Mouse (Mus musculus): ENCODE data around the gene Baiap2. TPM values are rescaled to one million over a fixed set of nuclear protein-coding genes. Genes with fewer than 3 reads are reported as not detected.

Gene Baiap2
- total RNA-seq, 2 experiments from 2014 or later, result 11.3 to 24.0 TPM

DNA sequence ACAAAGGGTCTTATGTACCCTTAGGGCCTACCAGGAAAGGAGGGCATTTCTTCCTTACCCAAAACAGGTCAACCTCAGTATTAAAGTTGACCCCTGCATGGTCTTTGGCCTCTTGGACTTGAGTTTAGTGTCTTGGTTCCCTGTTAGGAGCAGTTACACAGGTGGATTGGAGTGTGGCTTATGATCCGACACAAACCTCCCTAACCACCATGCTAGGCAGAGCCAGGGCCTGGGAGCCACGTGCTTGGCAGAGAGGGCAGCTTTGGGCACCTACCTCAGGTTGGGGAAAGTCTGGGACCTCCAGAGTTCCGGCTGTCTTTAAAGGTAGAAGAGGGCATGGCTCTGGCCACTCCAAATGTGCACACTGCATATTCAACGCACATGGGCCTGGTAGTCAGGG lies 23.1 kb upstream of the Baiap2 start:
- DNase-seq, result no peak

DNA sequence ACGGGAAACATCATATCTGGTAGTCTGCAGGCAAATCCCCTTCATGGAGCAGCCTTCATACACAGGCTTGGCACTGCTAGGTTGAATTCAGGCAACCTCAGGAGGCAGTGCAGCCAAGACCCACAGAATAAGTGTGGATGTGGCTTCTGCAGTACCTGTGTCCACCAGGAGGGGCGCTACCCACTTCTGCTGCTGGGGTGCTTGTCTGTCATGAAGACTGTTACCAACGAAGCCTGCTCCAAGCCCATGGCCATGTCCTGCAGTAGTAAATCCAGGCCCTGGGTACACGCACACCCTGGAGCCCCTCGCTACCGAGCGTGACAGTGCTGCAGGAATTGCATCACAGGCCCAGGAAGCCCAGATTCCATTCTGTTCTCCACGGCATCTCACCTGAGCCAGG lies 22.7 kb upstream of the Baiap2 start:
- peak; percentile 71 to 79 for DNase-seq

DNA sequence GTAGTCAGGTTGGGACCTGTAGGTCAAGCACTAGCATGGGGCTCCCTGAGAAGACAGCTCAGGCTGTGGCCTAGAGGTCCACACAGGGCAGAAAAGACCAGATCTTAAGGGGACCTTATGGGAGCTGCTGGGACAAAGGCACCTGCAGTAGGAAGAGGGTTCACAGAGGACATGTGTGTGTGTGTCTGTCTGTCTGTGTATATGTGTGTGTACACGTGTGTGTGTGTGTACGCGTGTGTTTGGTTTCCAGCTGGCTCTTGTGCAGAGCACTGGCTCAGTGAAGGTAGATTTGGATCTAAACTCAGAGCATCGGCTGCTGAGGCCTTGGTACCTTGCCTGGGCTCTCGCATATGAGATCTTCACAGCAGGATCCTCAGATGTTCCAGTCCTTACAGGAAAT lies 21.9 kb upstream of the Baiap2 start:
- DNase-seq, result no peak

DNA sequence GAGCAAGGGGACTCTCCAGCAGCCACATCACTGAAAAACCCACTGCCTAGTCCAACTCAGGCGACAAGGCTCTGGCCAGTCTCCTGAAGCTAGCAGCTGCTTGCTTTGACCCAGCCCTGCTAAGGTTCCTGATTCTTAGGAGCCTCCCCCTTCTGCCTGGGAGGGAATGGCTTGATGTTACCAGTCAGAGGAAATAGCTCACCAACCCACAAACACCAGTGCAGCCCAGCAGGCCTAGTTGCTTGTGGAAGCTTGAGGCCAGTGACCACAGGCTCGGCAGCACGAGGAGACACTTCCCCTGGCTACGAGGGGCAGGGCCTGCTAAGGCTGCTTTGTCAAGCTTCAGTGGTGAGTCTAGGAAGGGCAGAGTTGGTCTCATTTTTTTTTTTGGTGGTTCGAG lies 17.4 kb upstream of the Baiap2 start:
- peak in 1 of 2 experiments; percentile 29 for DNase-seq

DNA sequence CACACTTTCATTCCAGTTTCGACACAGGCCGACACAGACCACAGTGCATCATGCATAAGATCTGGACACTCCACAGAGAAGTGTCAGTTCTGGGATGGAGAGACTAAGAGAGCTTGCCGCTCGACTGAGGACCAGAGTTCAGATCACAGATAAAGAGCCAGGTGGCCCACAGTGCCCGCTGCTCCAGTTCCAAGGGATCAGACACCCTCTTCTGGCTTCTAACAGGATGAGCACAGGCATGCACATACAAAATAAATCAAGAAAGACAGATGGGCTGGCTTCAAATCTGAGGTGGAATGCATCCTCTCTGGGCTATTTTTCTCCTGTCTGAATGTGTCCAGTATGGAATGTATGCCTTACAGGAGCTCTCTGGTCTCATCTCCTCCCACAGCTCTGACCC lies 15.8 kb upstream of the Baiap2 start:
- DNase-seq, result no peak

DNA sequence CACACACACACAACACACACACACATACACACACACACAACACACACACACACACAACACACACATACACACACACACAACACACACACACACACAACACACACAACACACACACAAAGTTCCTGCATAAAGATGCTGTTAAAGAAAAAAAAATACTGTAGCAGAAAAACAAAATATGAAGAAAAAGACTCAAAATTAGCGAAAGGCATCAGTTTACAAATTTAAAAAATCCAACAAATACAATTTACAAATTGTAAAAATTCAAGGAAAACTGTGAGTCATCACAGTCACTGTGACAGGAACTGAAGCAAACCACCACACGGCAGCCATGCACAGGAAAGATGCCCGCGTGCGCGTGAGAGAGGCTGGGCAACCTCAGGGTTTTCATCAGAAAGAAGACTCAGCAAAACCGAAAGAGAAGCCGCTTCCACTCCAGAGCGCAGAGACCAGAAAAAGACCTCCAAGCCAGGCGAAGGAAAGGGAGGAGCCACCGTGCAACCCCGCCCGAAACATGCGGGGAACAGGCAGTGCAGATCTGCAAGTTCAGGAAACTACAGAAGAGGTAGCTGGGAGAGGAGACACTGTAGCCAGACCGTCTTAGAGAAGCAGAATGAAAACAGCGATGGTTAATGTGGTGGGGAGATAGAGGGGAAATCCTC lies 14.4 kb upstream of the Baiap2 start:
- peak; percentile 47 to 65 for DNase-seq

DNA sequence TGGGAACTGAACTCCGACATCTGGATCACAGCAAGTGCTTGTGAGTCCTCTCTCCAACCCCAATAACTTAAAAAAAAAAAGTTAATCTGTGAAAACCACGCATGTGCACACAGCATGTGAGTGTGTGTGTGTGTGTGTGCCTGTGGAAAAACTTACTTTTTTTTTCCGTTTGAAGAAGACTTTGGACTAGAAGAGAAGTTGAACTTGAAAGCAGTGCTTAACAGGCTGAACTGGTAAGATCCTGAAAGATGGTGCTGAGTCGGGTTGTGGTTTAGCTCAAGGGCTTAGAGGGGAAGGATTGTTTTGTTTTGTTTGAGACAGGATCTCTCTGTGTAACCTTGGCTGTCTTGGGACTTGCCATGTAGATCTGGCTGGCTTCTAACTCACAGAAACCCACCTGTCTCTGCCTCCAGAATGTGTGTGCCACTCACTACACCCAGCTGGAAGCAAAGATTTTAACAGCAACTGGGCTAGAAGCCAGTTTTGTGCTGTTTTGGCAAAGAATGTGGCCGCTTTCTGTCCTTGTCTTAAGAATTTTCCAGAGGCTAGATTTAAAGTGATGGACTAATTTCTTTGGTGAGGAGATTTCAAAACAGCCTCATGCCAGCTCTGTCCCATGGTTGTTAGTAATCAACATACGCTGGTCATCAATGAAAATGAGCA lies 12.8 kb upstream of the Baiap2 start:
- no peak for DNase-seq

DNA sequence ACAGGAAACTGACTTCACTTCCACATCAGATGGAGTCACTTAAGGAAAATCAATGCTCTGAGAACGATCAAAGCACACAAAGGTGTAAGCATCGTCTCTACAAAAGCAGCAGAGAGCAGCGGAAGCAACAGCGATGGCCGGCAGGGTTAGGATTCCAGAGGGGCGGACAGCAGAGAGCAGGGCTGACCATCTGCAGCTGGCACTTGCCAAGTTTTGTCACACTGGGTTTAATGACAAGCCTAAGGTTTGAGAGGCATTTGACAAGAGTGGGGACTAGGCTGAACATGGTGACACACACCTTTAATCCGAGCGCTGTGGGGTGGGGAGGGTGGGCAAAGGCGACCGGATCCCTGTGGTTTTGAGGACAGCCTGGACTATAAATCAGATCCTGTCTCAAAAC lies 10.8 kb upstream of the Baiap2 start:
- DNase-seq, result no peak

DNA sequence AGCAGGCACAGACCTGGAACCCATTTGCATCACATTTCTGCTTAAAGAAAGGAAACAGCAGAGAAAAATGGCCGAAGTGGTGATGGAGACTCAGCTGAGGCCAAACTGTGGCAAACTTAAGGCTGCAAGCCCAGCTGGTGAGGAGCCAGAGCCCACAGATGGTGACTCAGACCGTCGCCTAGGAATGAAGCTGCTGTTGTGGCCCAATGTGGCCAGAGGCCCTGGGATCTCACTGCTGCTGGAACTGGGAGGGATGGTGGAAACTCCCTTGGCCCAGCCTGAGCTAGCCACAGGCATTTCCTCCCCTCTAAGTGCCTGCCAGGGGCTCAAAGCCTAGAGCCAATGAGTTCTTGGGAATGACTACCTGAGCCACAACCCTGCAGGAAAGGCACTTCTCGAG lies 9.4 kb upstream of the Baiap2 start:
- peak; percentile 59 to 73 for DNase-seq

DNA sequence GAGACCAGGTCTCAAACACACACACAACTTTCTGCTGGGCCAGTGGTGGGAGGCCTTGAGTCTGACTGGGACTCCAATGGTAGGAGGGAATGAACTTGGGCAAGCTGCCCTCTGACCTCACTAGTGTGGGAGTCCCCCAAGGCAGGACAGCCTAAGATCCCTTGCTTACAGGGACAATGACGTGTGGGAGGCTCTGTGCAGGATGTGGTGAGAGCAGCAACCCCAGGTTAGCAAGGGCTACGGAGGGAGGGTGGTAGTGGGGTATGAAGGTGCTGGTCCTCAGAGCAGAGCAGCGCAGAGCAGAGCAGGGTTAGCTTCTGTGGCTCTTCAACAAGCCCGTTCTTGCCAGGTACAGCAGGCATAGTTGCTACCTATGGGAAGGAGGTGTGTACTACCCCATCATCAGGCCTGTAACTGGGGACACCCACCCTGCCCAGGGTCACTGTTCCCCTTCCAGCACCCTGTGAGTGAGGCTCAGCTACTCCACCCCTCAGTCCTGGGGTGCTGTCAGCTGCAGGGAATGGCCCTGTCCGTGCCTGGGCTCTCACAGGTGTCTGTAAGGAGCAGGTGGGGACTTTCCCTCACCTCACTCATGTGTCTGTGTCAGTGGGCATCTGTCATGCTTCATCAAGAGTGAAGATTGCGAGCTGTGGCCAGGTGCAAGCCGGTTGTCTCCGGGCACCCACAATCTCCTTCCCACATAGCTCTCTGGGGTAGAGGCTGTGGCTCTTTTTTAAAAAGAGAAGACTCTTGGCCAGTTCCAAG lies 8.6 kb upstream of the Baiap2 start:
- DNase-seq, result no peak

DNA sequence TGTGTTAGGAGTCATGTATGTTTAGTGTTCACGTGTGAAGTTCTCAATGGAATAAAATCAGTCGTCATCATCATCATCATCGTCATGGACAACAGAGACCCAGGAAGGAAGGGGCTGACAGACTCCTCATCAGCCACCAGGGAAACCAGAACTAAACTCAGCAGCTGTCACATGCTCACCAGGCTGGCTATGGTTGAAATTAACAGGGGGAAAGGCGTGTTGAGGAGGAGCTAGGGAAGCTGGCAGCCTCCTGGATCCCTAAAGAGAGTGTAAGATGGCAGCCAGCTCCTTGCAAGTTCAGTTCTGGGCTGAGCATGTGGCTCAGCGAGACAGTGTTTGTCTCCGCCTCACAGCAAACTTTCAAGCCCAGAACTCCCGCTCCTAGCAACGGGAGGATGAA lies 7.8 kb upstream of the Baiap2 start:
- no peak for DNase-seq

DNA sequence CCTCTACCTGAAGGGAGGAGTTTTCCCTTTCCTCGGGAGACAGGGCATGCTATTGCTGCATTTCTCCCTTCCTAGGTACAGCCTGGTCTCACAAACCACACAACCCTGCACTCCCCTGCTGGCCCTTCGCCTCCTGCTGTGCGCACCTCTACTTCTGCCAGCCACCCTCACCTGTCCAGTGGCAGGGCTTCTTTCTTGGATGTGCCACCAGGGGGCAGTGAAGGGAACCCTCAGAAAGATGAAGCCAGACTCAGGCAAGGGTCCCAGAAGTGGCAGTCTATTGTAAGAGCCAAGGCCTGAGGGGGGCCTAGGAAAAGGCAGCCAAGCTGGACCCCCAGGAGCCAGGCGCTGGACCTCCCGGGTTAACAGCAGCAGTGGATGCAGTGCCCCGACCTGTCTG lies 7.1 kb upstream of the Baiap2 start:
- peak; percentile 72 to 81 for DNase-seq

DNA sequence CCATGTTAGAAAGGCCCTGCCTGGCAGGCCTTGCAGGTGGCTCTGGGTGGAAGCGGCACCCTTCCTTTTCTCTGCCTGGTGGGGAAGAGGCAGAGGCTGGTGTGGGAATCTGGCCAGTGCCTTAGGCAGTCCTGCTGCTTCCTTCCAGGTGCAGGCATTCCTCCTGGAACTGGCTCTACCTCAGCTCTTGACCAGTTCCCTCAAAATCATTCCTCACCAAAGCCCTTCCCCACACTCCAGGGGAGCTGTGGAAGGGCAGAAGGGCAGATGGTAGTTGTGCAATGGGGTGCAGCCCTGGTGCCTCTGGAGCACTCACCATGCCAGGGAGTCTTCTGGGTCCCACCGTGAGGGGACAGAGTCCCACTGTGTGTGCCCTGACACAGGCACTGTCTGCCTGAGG lies 6.1 kb upstream of the Baiap2 start:
- DNase-seq, result no peak

DNA sequence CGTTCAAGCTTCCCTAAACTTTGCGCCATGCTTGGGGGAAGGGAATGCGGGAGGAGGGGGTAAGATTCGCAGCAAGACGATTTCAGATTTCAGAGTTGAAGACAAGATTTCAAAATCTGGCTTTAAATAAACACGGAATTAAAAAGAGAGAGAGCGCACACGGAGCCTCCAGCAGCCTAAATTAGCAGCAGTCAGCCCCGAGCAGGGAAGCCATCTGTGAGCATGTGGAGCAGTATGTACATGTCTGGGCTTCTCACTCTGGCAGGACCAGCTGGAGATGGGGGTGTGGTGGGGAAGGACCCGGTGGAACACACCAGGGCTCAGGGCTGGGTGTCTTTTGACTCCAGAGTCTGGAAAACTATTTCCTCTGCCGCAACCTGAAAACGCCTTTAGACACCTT lies 5.3 kb upstream of the Baiap2 start:
- no peak for DNase-seq

DNA sequence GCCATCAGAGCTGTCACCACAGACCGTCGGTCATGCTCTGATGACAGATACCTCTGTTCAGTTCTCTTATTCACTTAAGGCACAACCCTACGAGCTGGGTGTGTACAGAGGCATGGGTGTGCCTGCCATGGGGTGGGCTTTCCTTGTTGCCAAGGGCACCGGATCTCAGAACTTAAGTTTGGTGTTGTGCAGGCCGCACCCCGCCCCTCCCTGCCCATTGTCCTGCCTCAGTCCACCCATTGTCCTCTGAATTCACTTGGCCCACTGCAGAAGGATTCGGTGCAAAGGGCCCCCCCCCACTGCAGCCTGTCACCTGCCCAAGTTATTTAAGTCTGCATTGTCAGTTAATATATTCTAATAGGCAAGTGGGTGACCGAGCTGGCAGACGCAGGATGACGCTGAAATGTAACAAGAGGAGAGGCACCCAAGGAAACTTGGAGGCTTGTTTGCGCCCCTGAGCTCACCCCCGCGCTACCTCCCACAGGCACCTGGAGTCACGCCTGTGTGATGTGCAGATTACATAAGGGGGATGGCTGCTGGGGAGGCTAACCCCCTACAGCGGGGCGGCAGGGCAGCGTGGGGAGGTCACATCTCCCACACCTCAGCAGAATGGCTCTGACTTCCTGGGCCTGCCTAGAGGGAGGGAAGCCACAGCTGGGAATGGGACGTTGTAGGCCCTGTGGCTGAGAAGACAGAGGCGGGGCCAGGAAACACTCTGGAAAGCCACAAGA lies 4.6 kb upstream of the Baiap2 start:
- no peak for DNase-seq

DNA sequence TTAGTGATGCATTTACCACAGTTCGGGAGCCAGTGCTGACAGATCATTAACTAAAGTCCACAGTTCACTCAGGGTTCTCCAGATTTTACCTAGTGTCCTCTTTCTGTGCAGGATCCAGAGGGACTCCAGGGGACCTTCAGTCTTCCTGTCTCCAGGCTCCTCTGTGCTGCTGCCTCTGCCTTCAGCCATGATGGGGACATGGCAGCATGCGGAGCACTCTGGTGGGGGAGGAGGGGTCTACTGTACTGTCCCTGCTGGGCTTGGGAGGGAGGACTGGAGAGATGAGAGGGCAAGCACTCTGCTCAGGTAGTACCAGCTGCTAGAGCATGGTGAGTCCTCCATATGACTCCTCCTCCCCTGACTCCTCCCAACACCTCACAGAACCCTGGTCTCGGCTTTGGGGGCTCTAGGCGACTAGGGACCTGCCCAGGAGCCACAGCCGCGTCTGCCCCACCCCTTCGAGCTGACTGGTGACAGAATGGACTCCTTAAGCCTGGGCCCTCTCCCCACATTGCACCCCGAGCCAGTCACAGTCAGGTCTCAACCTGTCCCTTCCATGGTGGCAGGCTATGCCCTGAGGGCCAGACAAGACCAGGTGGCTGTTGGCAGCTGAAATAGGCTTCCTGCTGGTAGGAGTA lies 3.4 kb upstream of the Baiap2 start:
- DNase-seq, result no peak

DNA sequence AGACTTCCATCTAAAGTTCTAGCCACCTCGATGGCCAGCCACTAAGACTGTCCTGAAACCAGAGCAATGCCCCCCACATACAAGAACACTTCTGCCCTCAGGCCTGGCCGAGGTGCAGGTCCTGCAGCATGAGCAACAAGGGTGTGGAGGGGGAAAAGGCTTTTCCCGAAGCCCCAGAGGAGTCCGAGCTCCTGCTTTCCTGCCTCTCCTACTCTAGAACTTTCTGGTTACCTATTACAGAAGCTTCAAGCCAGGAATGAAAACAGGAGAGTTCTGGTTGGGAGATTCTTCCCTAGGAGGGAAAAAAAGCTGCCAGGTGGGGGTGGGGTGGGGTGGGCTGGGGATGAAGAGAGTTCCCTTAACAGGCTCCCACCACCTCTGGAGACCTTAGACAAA lies 2.9 kb upstream of the Baiap2 start:
- DNase-seq, result no peak

DNA sequence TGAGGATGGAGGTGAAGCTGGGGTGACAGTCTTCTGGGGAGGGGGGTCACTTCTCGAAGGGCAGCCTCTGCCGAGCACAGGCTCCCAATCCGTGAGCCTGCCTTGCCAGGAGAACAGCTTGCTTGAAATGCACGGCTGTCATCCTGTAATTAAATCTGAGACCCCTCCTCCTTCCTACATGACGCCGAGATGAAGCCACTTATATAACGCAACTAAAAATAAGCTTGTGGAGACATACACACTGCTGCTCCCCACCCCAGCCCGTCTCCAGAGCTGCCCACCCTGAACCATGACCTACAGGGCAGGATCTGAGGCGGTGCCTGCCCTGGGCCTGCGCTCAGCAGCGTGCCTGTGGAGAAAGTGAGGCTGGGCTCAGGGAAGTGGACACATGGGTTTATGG lies 2.4 kb upstream of the Baiap2 start:
- no peak for DNase-seq

DNA sequence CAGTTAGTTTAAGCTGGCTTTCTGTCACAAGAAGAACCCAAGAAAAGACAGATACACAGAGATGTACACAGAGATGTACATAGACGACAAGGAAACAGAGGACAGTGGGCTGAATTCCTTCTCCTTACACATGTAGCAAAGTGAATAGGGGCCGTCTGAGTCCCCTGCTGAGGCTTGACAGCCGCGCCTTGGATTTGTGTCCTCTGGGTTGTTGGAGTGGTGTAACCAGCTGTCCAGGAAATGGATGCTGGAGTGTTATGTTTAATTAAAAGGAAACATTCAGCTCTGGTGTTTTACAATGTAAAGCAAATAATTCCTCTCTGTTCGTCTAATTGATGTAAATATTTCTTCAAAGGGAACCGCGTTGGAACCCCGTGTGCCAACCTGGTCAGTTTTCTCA lies 769 bp upstream of the Baiap2 start:
- DNase-seq, result no peak

DNA sequence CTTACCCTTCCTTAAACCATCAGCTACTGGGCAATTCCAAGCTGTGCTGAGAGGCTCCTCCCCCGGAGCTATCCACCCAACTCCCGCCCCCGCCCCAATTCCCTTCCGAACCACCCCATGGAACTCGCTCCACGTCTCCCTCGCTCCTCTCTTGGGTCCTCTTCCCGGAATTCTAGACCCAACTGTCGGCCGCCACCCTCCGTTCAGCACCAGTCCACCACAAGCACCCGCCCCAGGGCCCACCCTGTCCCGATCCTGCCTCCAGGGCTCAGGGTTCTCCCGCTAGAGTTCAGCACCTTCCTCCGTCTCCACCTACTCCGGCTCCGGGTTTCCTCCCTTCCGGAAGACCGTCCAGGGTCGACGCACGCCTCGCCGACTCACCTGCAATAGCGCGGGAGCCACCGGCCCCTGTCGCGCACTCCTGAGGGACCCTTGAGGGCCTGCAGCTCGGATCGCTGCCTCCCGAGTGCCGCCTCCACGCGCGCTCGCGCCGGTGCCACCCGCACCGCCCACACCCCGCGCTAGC lies 299 bp upstream of the Baiap2 start:
- peak in 1 of 2 experiments; percentile 24 for DNase-seq

DNA sequence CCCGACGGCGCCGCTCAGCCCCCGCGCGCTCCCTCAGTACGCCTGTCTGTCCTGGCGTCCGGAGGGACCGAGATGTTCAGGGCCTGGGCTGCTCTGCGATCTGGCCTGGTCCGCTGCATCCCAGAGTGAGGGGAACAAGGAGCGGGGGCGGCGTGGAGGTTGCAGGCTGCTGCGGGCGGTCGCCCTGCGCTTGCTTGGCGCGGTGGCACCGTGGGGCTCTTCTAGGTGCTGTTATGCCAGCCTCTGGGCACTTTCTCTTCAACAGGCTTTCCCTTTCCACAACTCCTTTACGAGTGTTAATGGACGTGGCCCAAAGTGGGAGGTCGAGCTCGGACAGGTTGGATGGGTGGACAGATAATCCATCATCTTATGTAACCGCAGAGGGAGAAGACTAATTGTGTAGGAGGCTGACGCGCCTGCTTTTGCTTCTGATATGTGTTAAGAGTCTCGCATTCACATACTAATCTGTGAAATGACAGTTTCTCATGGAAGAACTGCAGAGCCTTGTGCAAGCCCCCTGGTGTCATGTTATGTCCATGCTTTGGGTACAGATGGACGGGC lies 945 bp downstream of the Baiap2 start:
- DNase-seq, result peak; percentile 42 to 58

DNA sequence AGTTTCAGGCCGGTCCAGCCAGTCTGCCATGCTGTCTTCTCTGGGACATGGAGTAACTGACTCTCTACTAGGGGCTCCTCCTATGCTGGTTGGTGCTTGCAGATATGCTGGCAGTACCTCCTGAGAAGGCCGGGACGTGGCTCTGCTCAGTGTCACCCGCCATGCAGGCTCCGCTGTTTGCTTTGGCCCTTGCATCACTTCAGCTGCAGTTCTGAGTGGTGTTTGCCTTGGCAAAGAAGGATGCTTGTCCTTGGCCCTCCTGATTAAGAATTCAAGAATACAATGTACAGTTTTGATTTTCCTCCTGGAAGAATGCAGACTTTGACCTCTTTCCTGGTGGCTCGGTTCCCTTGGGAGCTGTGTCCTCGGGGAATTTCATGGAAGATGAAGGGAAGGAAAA lies 2.8 kb downstream of the Baiap2 start:
- DNase-seq, result peak; percentile 38 to 63

Measured in adrenal gland, postnatal 36 days (tissue).